Mouse (Mus musculus) liver, embryonic 11.5 days (tissue): ENCODE data around the gene Pbld1. TPM values are rescaled to one million over a fixed set of nuclear protein-coding genes. Genes with fewer than 3 reads are reported as not detected.

ENCODE experiments used
- ATAC-seq: fragments of 200-750 bp; cut with Nextera tagmentation; replicated peaks from 2 replicates; pipeline ENCODE4 v1.8.0; 2017; ENCODE audit warnings: moderate number of reproducible peaks, mild to moderate bottlenecking, moderate TSS enrichment, moderate library complexity; ENCODE audit not compliant: low FRiP score
- DNase-seq: peaks from one replicate; pipeline ENCODE4 v3.0.0-alpha.2; 2017; ENCODE audit warnings: low spot score
- H3K27ac ChIP-seq: fragments of 300-500 bp; sonication (generic); 2 replicates; pipeline ENCODE4 v1.5.1; 2014; ENCODE audit warnings: mild to moderate bottlenecking, low read depth, low read length, control low read depth
- H3K27me3 ChIP-seq: fragments of 300-500 bp; sonication (generic); replicated peaks from 2 replicates; pipeline ENCODE4 v1.6.1; 2014; ENCODE audit warnings: low read length, mixed read lengths; ENCODE audit not compliant: control insufficient read depth, insufficient read depth
- H3K36me3 ChIP-seq: fragments of 300-500 bp; sonication (generic); 2 replicates; pipeline ENCODE4 v1.6.1; 2014; ENCODE audit warnings: mild to moderate bottlenecking, low read length, moderate library complexity, mixed read lengths; ENCODE audit not compliant: control insufficient read depth, insufficient read depth
- H3K4me1 ChIP-seq: fragments of 300-500 bp; sonication (generic); replicated peaks from 2 replicates; pipeline ENCODE4 v1.6.1; 2014; ENCODE audit warnings: low read length, mixed read lengths; ENCODE audit not compliant: control insufficient read depth, insufficient read depth
- H3K4me2 ChIP-seq: fragments of 300-500 bp; sonication (generic); 2 replicates; pipeline ENCODE4 v1.6.1; 2014; ENCODE audit warnings: mild to moderate bottlenecking, control low read depth, moderate library complexity
- H3K4me3 ChIP-seq: fragments of 300-500 bp; sonication (generic); 2 replicates; pipeline ENCODE4 v1.5.1; 2014; ENCODE audit warnings: low read depth, low read length, control low read depth
- H3K9ac ChIP-seq: fragments of 300-500 bp; sonication (generic); 2 replicates; pipeline ENCODE4 v1.6.1; 2014; ENCODE audit warnings: low read depth, low read length, control low read depth
- H3K9me3 ChIP-seq: fragments of 300-500 bp; sonication (generic); 2 replicates; pipeline ENCODE4 v1.6.1; 2016; ENCODE audit warnings: low read length, inconsistent platforms, mixed read lengths; ENCODE audit not compliant: control insufficient read depth
- WGBS: fragments of 180-500 bp; shearing (Covaris S2); extraction: QIAGEN DNeasy Blood & Tissue Kit; methylation state at CpG from one replicate; pipeline ENCODE4 v1.1.7; 2014; 5-methylcytosine and 5-hydroxymethylcytosine counted together
- polyA plus RNA-seq: library from polyadenylated mRNA; unstranded; fragments of >200 nt; fragmentation: Nextera tagmentation; extraction: Ambion mirVana; gene quantifications from 2 replicates; pipeline ENCODE4 v1.2.1, GENCODE M21; 2014

Pbld1 gene
- polyA plus RNA-seq, 1 experiment from 2014 or later, result 2.5 TPM

DNA sequence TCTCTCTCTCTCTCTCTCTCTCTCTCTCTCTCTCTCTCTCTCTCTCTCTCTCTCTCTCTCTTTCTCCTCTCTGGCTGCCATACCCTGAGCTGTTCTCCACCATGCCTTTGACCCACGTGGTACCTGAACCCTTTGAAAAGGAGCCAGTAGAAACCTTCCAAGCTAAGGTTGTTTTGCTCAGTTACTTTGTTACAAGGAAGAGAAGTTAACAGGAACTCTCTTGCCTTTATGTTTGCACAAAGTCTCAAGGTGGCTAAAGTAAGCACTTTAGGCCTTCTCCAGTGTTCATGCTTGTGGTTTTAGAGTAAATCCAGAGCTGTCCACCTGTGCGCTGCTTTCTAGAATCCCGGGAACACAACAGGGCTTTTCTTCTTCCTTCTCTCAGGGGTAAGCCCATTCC lies 27.7 kb upstream of the Pbld1 start:
- Histone ChIP-seq H3K9me3 (no peaks in the 10 kb centered on the region), H3K4me1 (no peaks in the 10 kb centered on the region), H3K9ac (no peak overlapping the region), H3K36me3 (no peaks in the 10 kb centered on the region), H3K27me3 (no peaks in the 10 kb centered on the region), H3K4me2 (no peak overlapping the region), H3K4me3 (no peak overlapping the region), H3K27ac (no peak overlapping the region)
- ATAC-seq, result no peak
- 80% methylated on average over 3 of the region's 3 CpGs for WGBS
- DNase-seq, result no peak

- H3K4me2 ChIP-seq, result no peak overlapping the region
- ATAC-seq, result no peak
- DNase-seq, result no peak
- H3K9ac ChIP-seq, result no peak overlapping the region
- H3K36me3 ChIP-seq, result no peaks in the 10 kb centered on the region
- no peaks in the 10 kb centered on the region for H3K9me3 ChIP-seq
- H3K27ac ChIP-seq, result no peak overlapping the region
- H3K4me3 ChIP-seq, result no peak overlapping the region
- WGBS, result 72% methylated on average over 3 of the region's 3 CpGs
- H3K4me1 ChIP-seq, result no peaks in the 10 kb centered on the region
- no peaks in the 10 kb centered on the region for H3K27me3 ChIP-seq
These were observed 27.0 kb upstream of the Pbld1 start for GRCm38 (mm10) chr10:63032956-63033355.

DNA sequence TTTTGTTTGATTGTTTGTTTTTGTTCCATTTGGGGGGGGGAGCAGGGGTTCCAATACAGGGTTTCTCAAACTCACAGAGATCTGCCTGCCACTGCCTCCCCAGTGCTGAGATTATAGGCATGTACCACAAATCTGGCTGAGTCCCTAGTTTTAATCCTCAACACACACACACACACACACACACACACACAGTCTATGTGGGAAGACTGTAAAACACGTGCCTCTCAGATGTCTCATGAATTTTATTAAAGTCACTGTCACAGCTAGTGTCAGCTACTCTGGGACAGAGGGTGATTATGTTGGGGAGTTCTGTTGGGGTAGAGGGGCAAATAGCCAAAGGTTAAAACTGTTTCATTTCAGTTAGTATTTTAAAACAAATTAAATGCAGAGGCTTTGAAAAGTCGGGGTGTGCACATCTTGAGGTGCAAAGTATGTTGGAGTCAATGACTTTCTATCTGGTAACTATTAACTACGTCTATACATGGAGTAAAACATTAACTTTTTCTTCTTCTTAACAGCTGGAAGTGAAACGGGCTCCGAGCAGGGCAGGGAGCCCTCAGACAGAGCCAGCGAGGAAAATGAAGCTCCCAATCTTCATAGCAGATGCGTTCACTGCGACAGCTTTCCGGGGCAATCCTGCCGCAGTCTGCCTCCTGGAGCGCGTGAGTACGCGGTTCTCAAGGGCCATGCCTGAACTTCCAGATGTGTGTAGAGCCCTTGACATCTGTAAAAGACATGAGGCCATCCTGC lies 21.2 kb upstream of the Pbld1 start:
- no peak for ATAC-seq
- no peaks in the 10 kb centered on the region for H3K36me3 ChIP-seq
- 78% methylated on average over 14 of the region's 14 CpGs for WGBS
- no peaks in the 10 kb centered on the region for H3K27me3 ChIP-seq
- H3K9ac ChIP-seq, result no peak overlapping the region
- H3K4me1 ChIP-seq, result no peaks in the 10 kb centered on the region
- DNase-seq, result no peak
- H3K4me2 ChIP-seq, result no peak overlapping the region
- no peak overlapping the region for H3K27ac ChIP-seq
- no peaks in the 10 kb centered on the region for H3K9me3 ChIP-seq
- H3K4me3 ChIP-seq, result no peak overlapping the region

- DNase-seq (no peak), ATAC-seq (no peak)
- Histone ChIP-seq H3K4me3 (no peak overlapping the region), H3K36me3 (no peaks in the 10 kb centered on the region), H3K4me2 (no peak overlapping the region), H3K27ac (no peak overlapping the region), H3K9ac (no peak overlapping the region), H3K9me3 (no peaks in the 10 kb centered on the region), H3K27me3 (no peaks in the 10 kb centered on the region), H3K4me1 (no peaks in the 10 kb centered on the region)
- WGBS, result 73% methylated on average over 5 of the region's 5 CpGs
These were observed 19.9 kb upstream of the Pbld1 start for GRCm38 (mm10) chr10:63039867-63040628.

DNA sequence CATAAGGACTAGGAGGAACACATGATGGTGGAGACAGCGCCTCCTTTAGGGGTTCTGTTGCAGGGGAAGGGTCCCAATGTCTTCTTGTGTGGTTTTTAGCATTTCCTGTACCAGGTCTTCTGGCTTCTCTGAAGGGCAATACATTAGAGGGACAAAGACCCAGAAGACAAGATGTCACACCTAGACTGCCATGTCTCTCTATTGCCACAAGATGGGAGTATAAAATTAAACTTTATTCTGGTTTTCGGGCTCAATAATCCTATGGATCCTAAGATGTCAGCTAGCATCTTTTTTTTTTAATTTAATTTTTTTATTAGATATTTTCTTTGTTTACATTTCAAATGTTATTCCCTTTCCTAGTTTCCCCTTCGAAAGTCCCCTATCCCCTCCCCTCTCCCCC lies 16.8 kb upstream of the Pbld1 start:
- H3K9ac ChIP-seq, result no peak overlapping the region
- ATAC-seq, result no peak
- H3K36me3 ChIP-seq, result no peaks in the 10 kb centered on the region
- 62% methylated on average over 3 of the region's 3 CpGs for WGBS
- no peaks in the 10 kb centered on the region for H3K27me3 ChIP-seq
- H3K4me3 ChIP-seq, result no peak overlapping the region
- H3K4me2 ChIP-seq, result no peak overlapping the region
- no peaks in the 10 kb centered on the region for H3K4me1 ChIP-seq
- no peaks in the 10 kb centered on the region for H3K9me3 ChIP-seq
- no peak overlapping the region for H3K27ac ChIP-seq
- no peak for DNase-seq

DNA sequence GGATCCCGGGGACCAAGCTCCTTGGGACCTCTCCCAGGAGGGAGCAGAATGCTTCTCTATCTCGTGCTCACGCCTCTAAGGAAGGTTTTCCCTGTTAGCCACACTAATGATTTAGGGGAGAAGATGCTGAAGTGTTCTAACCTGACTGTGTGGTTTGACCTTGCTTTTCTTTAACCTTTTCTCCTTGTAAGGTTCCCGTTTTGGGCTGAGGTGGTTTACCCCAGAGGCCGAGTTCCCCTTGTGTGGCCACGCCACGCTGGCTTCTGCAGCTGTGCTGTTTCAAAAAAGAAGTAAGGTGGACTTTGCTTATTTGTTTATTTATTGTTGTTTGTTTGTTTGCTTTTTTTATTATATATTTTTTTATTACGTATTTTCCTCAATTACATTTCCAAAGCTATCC lies 12.2 kb upstream of the Pbld1 start:
- H3K4me1 ChIP-seq, result no peaks in the 10 kb centered on the region
- no peaks in the 10 kb centered on the region for H3K9me3 ChIP-seq
- ATAC-seq (no peak), DNase-seq (no peak)
- H3K36me3 ChIP-seq, result no peaks in the 10 kb centered on the region
- no peaks in the 10 kb centered on the region for H3K27me3 ChIP-seq
- H3K27ac ChIP-seq, result no peak overlapping the region
- no peak overlapping the region for H3K4me3 ChIP-seq
- 85% methylated on average over 8 of the region's 8 CpGs for WGBS
- H3K4me2 ChIP-seq, result no peak overlapping the region
- no peak overlapping the region for H3K9ac ChIP-seq

GRCm38 (mm10) chr10:63049106-63049505 lies 10.9 kb upstream of the Pbld1 start:
- no peak for ATAC-seq

DNA sequence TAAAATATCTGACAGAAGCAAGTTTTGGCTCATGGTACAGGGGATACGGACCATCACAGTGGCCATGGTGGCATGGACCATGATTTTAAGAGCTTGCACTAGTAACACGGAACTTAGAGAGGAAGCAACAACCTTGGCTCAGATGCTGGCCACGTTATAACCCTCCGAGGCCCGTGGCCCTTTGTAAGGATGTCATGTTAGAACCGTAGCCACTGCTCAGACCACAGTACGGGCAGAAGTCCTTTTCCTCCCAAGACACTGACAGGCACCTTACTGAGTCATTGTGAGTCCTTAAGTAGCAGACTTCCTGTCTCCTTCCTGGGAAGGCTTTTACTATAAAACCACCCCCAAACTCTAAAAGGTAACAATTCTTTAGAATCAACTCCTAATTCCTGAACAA lies 8.7 kb upstream of the Pbld1 start:
- ATAC-seq, result no peak
- no peaks in the 10 kb centered on the region for H3K36me3 ChIP-seq
- no peaks in the 10 kb centered on the region for H3K27me3 ChIP-seq
- no peaks in the 10 kb centered on the region for H3K4me1 ChIP-seq
- DNase-seq, result no peak
- whole genome bisulfite sequencing, result 53% methylated on average over 7 of the region's 7 CpGs
- H3K27ac ChIP-seq, result no peak overlapping the region
- no peak overlapping the region for H3K9ac ChIP-seq
- H3K4me3 ChIP-seq, result no peak overlapping the region
- no peaks in the 10 kb centered on the region for H3K9me3 ChIP-seq
- H3K4me2 ChIP-seq, result no peak overlapping the region

More at GRCm38 (mm10) chr10:63049106-63049505, 10.9 kb upstream of the Pbld1 start:
- H3K9ac ChIP-seq, result no peak overlapping the region
- H3K36me3 ChIP-seq, result no peaks in the 10 kb centered on the region
- DNase-seq, result no peak
- no peaks in the 10 kb centered on the region for H3K4me1 ChIP-seq
- 81% methylated on average over 2 of the region's 2 CpGs for WGBS
- H3K27ac ChIP-seq, result no peak overlapping the region
- no peaks in the 10 kb centered on the region for H3K9me3 ChIP-seq
- H3K27me3 ChIP-seq, result no peaks in the 10 kb centered on the region
- no peak overlapping the region for H3K4me3 ChIP-seq
- H3K4me2 ChIP-seq, result no peak overlapping the region

DNA sequence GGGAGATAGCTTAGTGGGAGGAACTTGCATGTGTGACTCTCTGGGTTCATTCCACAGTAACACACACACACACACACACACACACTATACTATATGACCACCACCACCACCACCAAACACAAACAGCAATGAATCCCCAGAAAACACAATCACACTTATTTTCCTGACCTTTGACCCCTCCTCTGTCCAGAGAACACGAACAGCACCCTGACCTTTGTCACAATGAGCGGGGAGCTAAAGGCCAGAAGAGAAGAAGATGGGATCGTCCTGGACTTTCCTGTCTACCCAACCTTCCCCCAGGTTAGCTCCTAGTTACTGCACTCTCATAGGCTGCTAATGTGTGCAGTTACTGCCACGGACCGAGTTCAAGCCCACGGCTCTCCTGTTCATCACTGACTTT lies 8.0 kb upstream of the Pbld1 start:
- Histone ChIP-seq H3K36me3 (no peaks in the 10 kb centered on the region), H3K9ac (no peak overlapping the region), H3K9me3 (no peaks in the 10 kb centered on the region), H3K4me1 (no peaks in the 10 kb centered on the region), H3K27me3 (no peaks in the 10 kb centered on the region), H3K27ac (no peak overlapping the region), H3K4me3 (no peak overlapping the region), H3K4me2 (no peak overlapping the region)
- DNase-seq (no peak), ATAC-seq (no peak)
- 85% methylated on average over 6 of the region's 6 CpGs for WGBS
